Mouse (Mus musculus): Measurements from ENCODE around the gene Dmc1.

Dmc1 gene

DNA sequence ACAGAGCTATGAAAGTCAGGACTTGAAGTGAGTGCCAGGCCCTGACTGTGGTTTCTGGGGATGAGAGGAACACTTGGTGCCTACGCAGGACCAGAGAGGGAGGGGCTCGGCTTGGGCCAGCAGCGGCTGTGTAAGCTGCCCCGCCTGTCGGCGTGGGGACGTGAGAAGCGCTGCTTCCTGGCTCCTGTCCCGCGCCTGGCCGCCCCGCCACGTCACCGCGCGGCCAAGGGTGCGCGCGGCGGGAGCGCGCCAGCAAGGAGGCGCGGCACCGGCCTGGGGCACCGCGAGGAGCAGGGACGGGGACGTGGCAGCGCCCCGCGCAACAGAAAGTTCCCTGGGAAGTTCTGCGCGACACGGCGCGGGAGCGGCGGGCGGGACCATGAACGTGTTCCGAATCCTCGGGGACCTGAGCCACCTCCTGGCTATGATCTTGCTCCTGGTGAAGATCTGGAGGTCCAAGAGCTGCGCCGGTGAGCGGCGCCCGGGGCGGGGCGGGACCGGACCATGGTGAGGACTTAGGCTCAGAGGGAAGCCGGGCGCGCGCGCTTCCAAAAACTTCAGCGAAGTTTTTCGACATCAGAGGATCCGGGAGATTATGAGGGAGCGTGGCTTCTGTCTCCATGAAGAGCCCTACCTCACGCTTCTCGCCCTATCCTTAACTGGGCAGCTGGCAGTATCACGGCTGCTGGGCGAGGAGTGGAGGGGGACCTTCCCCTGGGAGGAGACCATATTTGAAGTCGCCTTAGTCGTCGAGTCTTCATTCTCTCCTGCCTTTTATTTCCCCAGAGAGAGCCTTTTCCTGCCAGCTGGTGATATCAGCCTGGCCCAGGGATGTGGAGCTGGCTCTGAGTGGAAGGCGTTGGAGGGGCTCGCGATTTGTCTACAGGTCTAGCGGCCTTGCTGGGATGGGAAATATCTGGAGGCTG is 88.5 kb downstream of the Dmc1 start, which contains the start of gene Kdelr3:
TSS of gene Kdelr3 (plus strand) at position 241 of the 926 bp plus-strand sequence.
- DNase-seq (ENCODE audit: low spot score in 2 of 2), result no peak

DNA sequence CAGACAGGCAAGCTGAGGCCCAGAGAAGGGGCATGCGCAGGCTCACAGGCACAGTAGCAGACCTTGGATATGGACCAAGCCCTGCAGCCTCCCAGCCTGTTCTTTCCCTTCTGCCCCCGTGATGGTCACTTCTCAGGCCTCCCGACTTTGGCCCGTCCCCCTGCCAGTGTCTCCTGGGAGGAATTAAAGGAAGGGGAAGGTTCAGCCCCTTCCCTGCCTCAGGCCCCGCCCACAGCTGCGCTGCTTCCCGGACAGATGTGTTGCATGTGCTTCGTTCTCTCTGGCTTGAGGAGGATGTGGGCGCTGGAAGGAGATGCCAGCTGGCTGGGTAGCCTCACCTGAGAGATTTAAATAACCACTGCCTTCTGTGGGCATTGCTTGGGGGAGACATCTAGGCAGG is 91.0 kb downstream of the Dmc1 start:
- DNase-seq (ENCODE audit: low spot score in 2 of 2), result no peak

DNA sequence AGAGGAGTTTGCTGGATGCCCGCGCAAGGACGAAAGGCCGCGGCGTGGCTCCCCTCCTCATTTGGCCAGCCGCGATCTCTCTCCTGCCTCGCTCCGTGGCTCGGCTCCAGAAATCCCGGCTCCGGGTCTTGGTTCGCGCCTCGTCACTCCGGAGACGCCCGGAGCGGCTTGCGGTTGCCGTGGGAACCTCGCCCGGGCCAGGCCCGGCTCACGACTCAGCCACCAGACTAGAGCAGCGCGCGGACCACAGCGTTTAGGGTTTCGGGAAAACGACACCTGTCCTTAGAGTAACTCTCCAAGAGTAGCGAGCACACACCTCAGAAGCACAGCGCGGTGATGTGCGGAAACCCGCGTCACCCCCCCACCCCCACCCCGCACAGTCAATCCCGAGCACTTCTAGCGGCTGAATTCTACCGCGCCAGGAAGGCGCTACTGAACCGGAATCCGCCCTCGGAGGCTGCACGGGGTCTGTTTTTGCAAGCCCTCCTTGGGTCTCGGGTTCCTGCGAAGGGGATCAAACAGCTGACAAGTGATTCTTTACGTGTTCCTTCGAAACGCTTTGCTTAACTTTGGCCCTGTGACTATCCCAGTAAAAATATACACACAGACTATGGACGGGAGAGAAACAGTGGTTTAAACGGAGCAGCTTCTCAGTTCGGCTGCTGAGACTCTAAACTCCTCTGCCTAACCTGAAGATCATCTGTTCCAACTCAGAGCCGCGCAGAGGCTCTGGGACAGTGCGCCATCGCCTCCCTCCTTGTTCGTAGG is 93.2 kb downstream of the Dmc1 start:
- DNase-seq (ENCODE audit: low spot score in 2 of 2), result peak in 1 of 2 experiments; percentile 80
